Mouse (Mus musculus) cerebellum, adult 2 months (tissue): ENCODE measurements at regions not wholly inside any gene's neighbourhood (a gene's known extent, or its start where the extent isn't known, plus 50 kb on each side); places are given as distances from the start of the nearest gene placed in this dataset.

Experiments
- CTCF ChIP-seq: fragments of 200-500 bp; IDR thresholded peaks from 2 replicates; pipeline ENCODE4 v1.5.1; 2011; ENCODE audit warnings: low read depth, mild to moderate bottlenecking, control low read depth, low read length, moderate library complexity, borderline replicate concordance; ENCODE audit not compliant: insufficient read depth
- POLR2A ChIP-seq: fragments of 200-500 bp; IDR thresholded peaks from 2 replicates; pipeline ENCODE4 v1.6.1; 2011; ENCODE audit warnings: low read length, control low read depth, borderline replicate concordance; ENCODE audit not compliant: insufficient read depth

- no peak for TF ChIP-seq POLR2A
- TF ChIP-seq CTCF: no peak
These were observed 201.5 kb upstream of the Afdn start for GRCm38 (mm10) chr17:13558863-13559262.
